Mouse (Mus musculus): ENCODE measurements around the gene Exosc6. TPM values are rescaled to one million over a fixed set of nuclear protein-coding genes. Genes with fewer than 3 reads are reported as not detected.
"Not testable (repeated sequence)": the region's sequence is repeated elsewhere in the genome, so short reads cannot be mapped to it uniquely, and the experiment has no call there.

The Exosc6 gene
- 8.6 and 27.2 TPM in 2 replicates for polyA plus RNA-seq (2016; fragmentation: Nextera tagmentation; extraction: Ambion mirVana)

GRCm38 (mm10) chr8:111056158-111056663 lies at the start of gene Exosc6:
Gene Exosc6, plus strand, starts transcription at chr8:111056339.
- Histone ChIP-seq H3K4me1 (peaks cover 41% of the 10 kb centered on the region), H3K9me3 (no peaks in the 10 kb centered on the region), H3K4me3 (peak within 1 kb of the TSS; percentile 97), H3K27ac (peak within 1 kb of the TSS; percentile 97), H3K36me3 (peaks cover 57% of the 10 kb centered on the region), H3K27me3 (ENCODE audit: insufficient read depth, poor library complexity, severe bottlenecking) (no peaks in the 10 kb centered on the region)
- DNase-seq (ENCODE audit: low spot score), result peak; percentile 95
- under 1% methylated on average over 68 of the region's 68 CpGs for WGBS

GRCm38 (mm10) chr8:111010230-111010991 lies 45.7 kb upstream of the Exosc6 start:
- peaks cover 67% of the 10 kb centered on the region for H3K36me3 ChIP-seq
- not testable (repeated sequence) for H3K4me3 ChIP-seq; H3K27me3 ChIP-seq (ENCODE audit: insufficient read depth, poor library complexity, severe bottlenecking); H3K4me1 ChIP-seq; H3K9me3 ChIP-seq; DNase-seq (ENCODE audit: low spot score); H3K27ac ChIP-seq
- WGBS, result 80% methylated on average over 8 of the region's 10 CpGs

GRCm38 (mm10) chr8:111026609-111027008 lies 29.5 kb upstream of the Exosc6 start:
- H3K4me3 ChIP-seq; H3K36me3 ChIP-seq; H3K27me3 ChIP-seq (ENCODE audit: insufficient read depth, poor library complexity, severe bottlenecking); H3K27ac ChIP-seq; DNase-seq (ENCODE audit: low spot score); H3K9me3 ChIP-seq; H3K4me1 ChIP-seq: not testable (repeated sequence)
- WGBS, result 90% methylated on average over 2 of the region's 2 CpGs

GRCm38 (mm10) chr8:111027391-111027937 lies 28.7 kb upstream of the Exosc6 start:
- peak; percentile 93 for DNase-seq (ENCODE audit: low spot score)
- H3K4me3 ChIP-seq, result peak overlapping the region; percentile 94
- H3K27ac ChIP-seq, result peak overlapping the region; percentile 91
- H3K36me3 ChIP-seq, result no peaks in the 10 kb centered on the region
- no peaks in the 10 kb centered on the region for H3K9me3 ChIP-seq
- under 1% methylated on average over 31 of the region's 31 CpGs for WGBS
- peaks cover 8% of the 10 kb centered on the region; the same call in 1 of the 2 replicates for H3K27me3 ChIP-seq (ENCODE audit: insufficient read depth, poor library complexity, severe bottlenecking)
- H3K4me1 ChIP-seq, result peaks cover 9% of the 10 kb centered on the region; the same call in 1 of the 2 replicates

GRCm38 (mm10) chr8:111029589-111029988 lies 26.6 kb upstream of the Exosc6 start:
- Histone ChIP-seq H3K27me3 (ENCODE audit: insufficient read depth, poor library complexity, severe bottlenecking) (peaks cover 8% of the 10 kb centered on the region; the same call in 1 of the 2 replicates), H3K4me1 (peaks cover 11% of the 10 kb centered on the region; the same call in 1 of the 2 replicates), H3K27ac (no peak overlapping the region), H3K9me3 (no peaks in the 10 kb centered on the region), H3K36me3 (no peaks in the 10 kb centered on the region), H3K4me3 (no peak overlapping the region)
- 40% methylated on average over 4 of the region's 4 CpGs for WGBS
- DNase-seq (ENCODE audit: low spot score), result no peak

- no peak for DNase-seq (ENCODE audit: low spot score)
- Histone ChIP-seq H3K27ac (no peak overlapping the region), H3K4me1 (peaks cover 15% of the 10 kb centered on the region), H3K4me3 (no peak overlapping the region), H3K36me3 (no peaks in the 10 kb centered on the region), H3K9me3 (no peaks in the 10 kb centered on the region), H3K27me3 (ENCODE audit: insufficient read depth, poor library complexity, severe bottlenecking) (peaks cover 8% of the 10 kb centered on the region; the same call in 1 of the 2 replicates)
- WGBS, result 78% methylated on average over 6 of the region's 6 CpGs
Observed at GRCm38 (mm10) chr8:111030045-111030444, 26.1 kb upstream of the Exosc6 start.

GRCm38 (mm10) chr8:111031572-111031971 lies 24.6 kb upstream of the Exosc6 start, which contains the start of gene Ddx19b:
Gene Ddx19b, minus strand, starts transcription at chr8:111031751.
- H3K9me3 ChIP-seq, result no peaks in the 10 kb centered on the region
- no peak within 1 kb of the TSS for H3K4me3 ChIP-seq
- WGBS, result 95% methylated on average over 19 of the region's 19 CpGs
- no peak for DNase-seq (ENCODE audit: low spot score)
- H3K36me3 ChIP-seq, result 0 out of 2 replicates have a peak, but pooled peaks cover 4% of the 10 kb centered on the region
- H3K27ac ChIP-seq, result no peak within 1 kb of the TSS
- H3K27me3 ChIP-seq (ENCODE audit: insufficient read depth, poor library complexity, severe bottlenecking), result peaks cover 8% of the 10 kb centered on the region; the same call in 1 of the 2 replicates
- peaks cover 22% of the 10 kb centered on the region for H3K4me1 ChIP-seq

GRCm38 (mm10) chr8:111032916-111033315 lies 23.2 kb upstream of the Exosc6 start, which contains the start of gene Aars:
Gene Aars, plus strand, starts transcription at chr8:111033144.
- Histone ChIP-seq H3K36me3 (peaks cover 15% of the 10 kb centered on the region), H3K4me3 (peak within 1 kb of the TSS; percentile 83), H3K4me1 (peaks cover 17% of the 10 kb centered on the region), H3K27ac (peak within 1 kb of the TSS; percentile 95), H3K9me3 (no peaks in the 10 kb centered on the region), H3K27me3 (ENCODE audit: insufficient read depth, poor library complexity, severe bottlenecking) (peaks cover 8% of the 10 kb centered on the region; the same call in 1 of the 2 replicates)
- DNase-seq (ENCODE audit: low spot score), result no peak
- 95% methylated on average over 7 of the region's 7 CpGs for WGBS

GRCm38 (mm10) chr8:111033482-111034215 lies 22.5 kb upstream of the Exosc6 start:
- Histone ChIP-seq H3K9me3 (no peaks in the 10 kb centered on the region), H3K4me3 (peak overlapping the region; percentile 83), H3K27me3 (ENCODE audit: insufficient read depth, poor library complexity, severe bottlenecking) (peaks cover 8% of the 10 kb centered on the region; the same call in 1 of the 2 replicates), H3K4me1 (peaks cover 13% of the 10 kb centered on the region), H3K36me3 (peaks cover 22% of the 10 kb centered on the region), H3K27ac (peak overlapping the region; percentile 95)
- DNase-seq (ENCODE audit: low spot score), result peak; percentile 100
- 6% methylated on average over 37 of the region's 37 CpGs for WGBS

GRCm38 (mm10) chr8:111034276-111034675 lies 21.9 kb upstream of the Exosc6 start:
- peaks cover 28% of the 10 kb centered on the region for H3K36me3 ChIP-seq
- no peak for DNase-seq (ENCODE audit: low spot score)
- H3K4me1 ChIP-seq, result peaks cover 13% of the 10 kb centered on the region
- H3K4me3 ChIP-seq, result peak overlapping the region; percentile 83
- H3K27ac ChIP-seq, result peak overlapping the region; percentile 95
- H3K27me3 ChIP-seq (ENCODE audit: insufficient read depth, poor library complexity, severe bottlenecking), result peaks cover 8% of the 10 kb centered on the region; the same call in 1 of the 2 replicates
- H3K9me3 ChIP-seq, result no peaks in the 10 kb centered on the region
- WGBS, result 21% methylated on average over 12 of the region's 12 CpGs

- H3K27me3 ChIP-seq (ENCODE audit: insufficient read depth, poor library complexity, severe bottlenecking), result peaks cover 5% of the 10 kb centered on the region; the same call in 1 of the 2 replicates
- no peaks in the 10 kb centered on the region for H3K9me3 ChIP-seq
- no peak overlapping the region for H3K4me3 ChIP-seq
- H3K4me1 ChIP-seq, result peaks cover 13% of the 10 kb centered on the region
- H3K36me3 ChIP-seq, result peaks cover 51% of the 10 kb centered on the region
- H3K27ac ChIP-seq, result no peak overlapping the region
- 92% methylated on average over 15 of the region's 15 CpGs for WGBS
- DNase-seq (ENCODE audit: low spot score), result no peak
Observed at GRCm38 (mm10) chr8:111036591-111036990, 19.5 kb upstream of the Exosc6 start.

- Histone ChIP-seq H3K27ac (no peak overlapping the region), H3K4me3 (no peak overlapping the region), H3K36me3 (peaks cover 99% of the 10 kb centered on the region), H3K27me3 (ENCODE audit: insufficient read depth, poor library complexity, severe bottlenecking) (no peaks in the 10 kb centered on the region), H3K4me1 (no peaks in the 10 kb centered on the region), H3K9me3 (no peaks in the 10 kb centered on the region)
- WGBS, result 94% methylated on average over 19 of the region's 19 CpGs
- DNase-seq (ENCODE audit: low spot score), result no peak
Observed at GRCm38 (mm10) chr8:111042546-111042945, 13.6 kb upstream of the Exosc6 start.
